Mouse (Mus musculus) cerebellum, adult 2 months (tissue): Measurements from ENCODE around the gene Phf21a.

ENCODE experiments used
- CTCF ChIP-seq: fragments of 200-500 bp; IDR thresholded peaks from 2 replicates; pipeline ENCODE4 v1.5.1; 2011; ENCODE audit warnings: low read depth, mild to moderate bottlenecking, control low read depth, low read length, moderate library complexity, borderline replicate concordance; ENCODE audit not compliant: insufficient read depth
- POLR2A ChIP-seq: fragments of 200-500 bp; IDR thresholded peaks from 2 replicates; pipeline ENCODE4 v1.6.1; 2011; ENCODE audit warnings: low read length, control low read depth, borderline replicate concordance; ENCODE audit not compliant: insufficient read depth

GRCm38 (mm10) chr2:92259924-92260323, 167.0 kb downstream of the Phf21a start:
- TF ChIP-seq POLR2A: no peak
- no peak for TF ChIP-seq CTCF
